Mouse (Mus musculus) limb, embryonic 15.5 days (tissue): Measurements from ENCODE around the gene Hdac10. TPM values are rescaled to one million over a fixed set of nuclear protein-coding genes. Genes with fewer than 3 reads are reported as not detected.

Source experiments
- ATAC-seq: fragments of 200-750 bp; cut with Nextera tagmentation; 2 replicates; pipeline ENCODE4 v1.8.0; 2017; ENCODE audit warnings: low read depth, moderate TSS enrichment; ENCODE audit not compliant: insufficient number of reproducible peaks, low FRiP score, low TSS enrichment
- H3K27ac ChIP-seq: fragments of 300-500 bp; sonication (generic); 2 replicates; pipeline ENCODE4 v1.5.1; 2015; ENCODE audit warnings: moderate library complexity, mild to moderate bottlenecking, inconsistent platforms
- H3K27me3 ChIP-seq: fragments of 300-500 bp; sonication (generic); 2 replicates; pipeline ENCODE4 v1.6.1; 2015; ENCODE audit warnings: inconsistent platforms
- H3K36me3 ChIP-seq: fragments of 300-500 bp; sonication (generic); 2 replicates; pipeline ENCODE4 v1.6.1; 2015; ENCODE audit warnings: inconsistent platforms
- H3K4me1 ChIP-seq: fragments of 300-500 bp; sonication (generic); 2 replicates; pipeline ENCODE4 v1.6.1; 2015; ENCODE audit warnings: inconsistent platforms
- H3K4me2 ChIP-seq: fragments of 300-500 bp; sonication (generic); 2 replicates; pipeline ENCODE4 v1.6.1; 2015; ENCODE audit warnings: mild to moderate bottlenecking, inconsistent platforms
- H3K4me3 ChIP-seq: fragments of 300-500 bp; sonication (generic); 2 replicates; pipeline ENCODE4 v1.5.1; 2015; ENCODE audit warnings: mild to moderate bottlenecking, inconsistent platforms
- H3K9ac ChIP-seq: fragments of 300-500 bp; sonication (generic); 2 replicates; pipeline ENCODE4 v1.6.1; 2015; ENCODE audit warnings: inconsistent platforms
- H3K9me3 ChIP-seq: fragments of 300-500 bp; sonication (generic); 2 replicates; pipeline ENCODE4 v1.6.1; 2016; ENCODE audit warnings: inconsistent platforms
- WGBS: fragments of 180-500 bp; shearing (Covaris S2); methylation state at CpG from one replicate; pipeline ENCODE4 v1.1.7; 2015; 5-methylcytosine and 5-hydroxymethylcytosine counted together
- polyA plus RNA-seq: library from polyadenylated mRNA; unstranded; fragments of >200 nt; fragmentation: Nextera tagmentation; extraction: Ambion mirVana; gene quantifications from 2 replicates; pipeline ENCODE4 v1.2.1, GENCODE M21; 2015

Hdac10 gene
- polyA plus RNA-seq, 1 experiment from 2014 or later: 22.4 TPM

DNA sequence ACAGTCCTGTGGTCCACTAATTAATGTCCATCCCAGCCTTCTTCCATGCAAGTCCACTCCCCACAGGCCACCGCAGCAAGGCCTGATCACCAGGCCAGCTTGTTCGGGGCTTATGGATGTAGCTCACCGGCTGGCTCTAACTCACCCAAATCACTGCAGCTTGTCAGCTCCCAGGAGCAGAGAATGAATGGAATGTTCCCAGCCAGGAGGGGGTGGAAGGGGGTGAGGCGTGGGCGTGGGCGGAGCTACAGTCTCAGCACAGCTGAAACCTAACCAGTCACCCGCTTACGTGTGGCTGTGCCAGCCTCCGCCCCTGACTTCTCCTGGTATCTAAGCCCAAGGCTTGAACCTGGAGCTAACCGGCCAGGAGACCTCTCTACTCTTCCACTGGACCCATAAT lies 40.9 kb upstream of the Hdac10 start:
- H3K9ac ChIP-seq: no peak overlapping the region
- ATAC-seq: peak; percentile 80
- no peaks in the 10 kb centered on the region for H3K9me3 ChIP-seq
- peak overlapping the region; percentile 17 for H3K4me3 ChIP-seq
- H3K27me3 ChIP-seq: no peaks in the 10 kb centered on the region
- peaks cover 52% of the 10 kb centered on the region for H3K4me1 ChIP-seq
- peaks cover 41% of the 10 kb centered on the region for H3K36me3 ChIP-seq
- H3K4me2 ChIP-seq: peak overlapping the region; percentile 40
- peak overlapping the region; percentile 87 for H3K27ac ChIP-seq
- WGBS: 6% methylated on average over 10 of the region's 10 CpGs

DNA sequence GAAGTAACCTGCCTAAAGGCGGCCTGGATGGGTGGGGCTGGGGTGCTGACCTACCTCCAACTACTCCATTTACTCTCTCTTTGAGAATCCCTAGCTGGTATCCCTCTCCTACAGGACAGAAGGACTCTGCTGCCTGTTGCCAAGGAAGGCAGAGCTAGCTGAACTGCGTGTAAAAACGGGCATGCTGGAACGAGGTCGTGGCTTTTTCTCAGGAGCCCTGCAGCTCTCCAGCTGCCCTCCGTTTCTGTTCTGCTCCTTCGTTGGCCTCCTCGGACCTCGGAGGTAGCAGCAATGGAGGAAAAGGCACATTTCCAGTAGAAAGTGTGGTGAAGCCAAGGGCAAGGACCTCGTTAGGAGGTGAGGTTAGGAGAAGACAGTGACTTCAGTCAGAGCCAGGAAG lies 40.4 kb upstream of the Hdac10 start:
- no peak for ATAC-seq
- Histone ChIP-seq H3K9me3 (no peaks in the 10 kb centered on the region), H3K4me2 (peak overlapping the region; percentile 40), H3K9ac (no peak overlapping the region), H3K36me3 (peaks cover 46% of the 10 kb centered on the region), H3K4me1 (peaks cover 47% of the 10 kb centered on the region), H3K4me3 (peak overlapping the region; percentile 17), H3K27me3 (no peaks in the 10 kb centered on the region), H3K27ac (peak overlapping the region; percentile 87)
- 29% methylated on average over 10 of the region's 10 CpGs for WGBS

DNA sequence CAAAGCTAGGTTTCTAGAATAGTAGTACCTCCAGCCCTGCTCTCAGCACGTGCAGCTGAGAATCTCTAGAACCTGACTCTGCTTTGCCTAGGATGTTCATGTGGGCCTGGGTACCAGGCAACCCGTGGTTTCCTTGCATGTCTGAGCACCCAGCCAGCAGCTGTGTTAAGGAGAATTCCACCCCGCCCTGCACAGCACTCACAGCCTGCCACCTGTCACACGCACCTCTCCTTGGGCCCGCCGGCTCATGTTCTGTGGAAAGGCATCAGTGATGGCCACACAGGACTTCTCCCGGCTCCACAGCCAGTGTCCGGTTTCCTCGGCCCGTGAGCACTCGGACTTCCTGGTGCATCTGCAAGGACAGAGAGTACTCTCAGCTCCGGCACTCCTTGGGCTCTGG lies 37.0 kb upstream of the Hdac10 start:
- Histone ChIP-seq H3K4me1 (peaks cover 18% of the 10 kb centered on the region), H3K4me3 (no peak overlapping the region), H3K9me3 (no peaks in the 10 kb centered on the region), H3K4me2 (no peak overlapping the region), H3K27me3 (no peaks in the 10 kb centered on the region), H3K27ac (no peak overlapping the region), H3K36me3 (peaks cover 80% of the 10 kb centered on the region), H3K9ac (no peak overlapping the region)
- 90% methylated on average over 12 of the region's 12 CpGs for WGBS
- ATAC-seq: no peak

DNA sequence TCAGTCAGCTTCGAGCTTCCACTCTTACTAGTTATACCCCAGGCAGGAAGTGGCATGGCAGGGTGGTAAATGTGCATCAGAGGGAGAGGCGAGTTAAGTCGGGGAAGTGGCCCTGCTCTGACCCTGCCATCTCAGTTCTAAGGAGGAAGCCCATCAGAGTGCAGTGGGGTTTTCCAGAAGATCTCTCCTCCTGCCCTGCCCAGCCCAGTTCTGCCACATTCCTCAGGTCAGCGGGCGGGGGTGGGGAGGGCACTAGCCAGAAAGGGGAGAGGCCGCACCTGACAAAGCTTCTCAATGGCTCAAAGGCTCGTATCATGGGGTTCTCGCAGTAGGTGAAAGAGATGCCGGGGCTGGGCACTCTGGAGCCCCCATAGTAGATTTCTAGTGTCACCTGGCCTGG lies 32.9 kb upstream of the Hdac10 start:
- no peak overlapping the region for H3K9ac ChIP-seq
- H3K27ac ChIP-seq: no peak overlapping the region
- 67% methylated on average over 8 of the region's 9 CpGs for WGBS
- no peaks in the 10 kb centered on the region for H3K9me3 ChIP-seq
- ATAC-seq: no peak
- H3K4me1 ChIP-seq: no peaks in the 10 kb centered on the region
- no peaks in the 10 kb centered on the region for H3K27me3 ChIP-seq
- peaks cover 100% of the 10 kb centered on the region for H3K36me3 ChIP-seq
- H3K4me3 ChIP-seq: no peak overlapping the region
- no peak overlapping the region for H3K4me2 ChIP-seq

DNA sequence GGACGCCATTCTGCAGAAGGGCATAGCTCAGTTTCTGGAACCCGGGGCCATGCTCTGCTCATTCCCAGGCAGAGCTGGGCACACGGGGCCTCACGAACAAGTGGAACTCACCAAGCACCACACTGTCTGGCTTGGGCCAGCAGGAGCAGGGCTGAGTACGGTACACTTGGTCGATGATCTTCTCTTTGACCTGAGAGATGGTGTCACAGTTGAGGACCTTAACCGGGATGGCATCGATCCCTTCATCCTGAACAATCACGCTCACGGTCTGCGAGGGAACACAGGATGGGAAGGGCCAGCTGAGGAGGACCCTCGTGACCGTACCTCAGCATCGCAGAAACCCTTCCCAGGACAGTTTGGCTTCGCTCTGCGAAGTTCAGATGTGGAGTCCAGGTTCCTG lies 30.0 kb upstream of the Hdac10 start:
- H3K27me3 ChIP-seq: no peaks in the 10 kb centered on the region
- H3K9ac ChIP-seq: no peak overlapping the region
- H3K27ac ChIP-seq: no peak overlapping the region
- WGBS: 90% methylated on average over 16 of the region's 16 CpGs
- H3K4me2 ChIP-seq: no peak overlapping the region
- ATAC-seq: no peak
- no peaks in the 10 kb centered on the region for H3K9me3 ChIP-seq
- peaks cover 100% of the 10 kb centered on the region for H3K36me3 ChIP-seq
- H3K4me3 ChIP-seq: no peak overlapping the region
- H3K4me1 ChIP-seq: no peaks in the 10 kb centered on the region

DNA sequence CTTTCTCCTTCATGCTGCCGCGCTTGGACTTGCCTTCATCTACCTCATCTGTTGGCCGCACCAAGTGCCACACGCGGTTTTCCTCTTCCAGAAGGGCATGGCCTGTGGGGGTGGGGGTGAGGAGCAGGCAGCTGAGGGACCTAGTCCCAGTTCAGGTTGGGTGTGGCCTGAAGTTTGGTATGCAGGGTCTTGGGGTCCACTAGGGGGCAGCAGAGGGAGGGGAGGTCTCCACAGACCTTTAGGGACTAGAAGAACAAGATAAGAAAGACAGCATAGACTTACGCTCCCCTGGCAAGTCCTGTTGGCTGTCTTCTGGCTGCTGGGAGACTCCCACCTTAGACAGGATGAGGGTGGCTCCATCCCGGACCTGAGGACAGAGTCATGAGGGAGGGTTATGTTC lies 29.5 kb upstream of the Hdac10 start:
- Histone ChIP-seq H3K4me1 (no peaks in the 10 kb centered on the region), H3K9ac (no peak overlapping the region), H3K9me3 (no peaks in the 10 kb centered on the region), H3K4me3 (no peak overlapping the region), H3K36me3 (peaks cover 97% of the 10 kb centered on the region), H3K4me2 (no peak overlapping the region), H3K27me3 (no peaks in the 10 kb centered on the region), H3K27ac (no peak overlapping the region)
- 55% methylated on average over 7 of the region's 7 CpGs for WGBS
- no peak for ATAC-seq

DNA sequence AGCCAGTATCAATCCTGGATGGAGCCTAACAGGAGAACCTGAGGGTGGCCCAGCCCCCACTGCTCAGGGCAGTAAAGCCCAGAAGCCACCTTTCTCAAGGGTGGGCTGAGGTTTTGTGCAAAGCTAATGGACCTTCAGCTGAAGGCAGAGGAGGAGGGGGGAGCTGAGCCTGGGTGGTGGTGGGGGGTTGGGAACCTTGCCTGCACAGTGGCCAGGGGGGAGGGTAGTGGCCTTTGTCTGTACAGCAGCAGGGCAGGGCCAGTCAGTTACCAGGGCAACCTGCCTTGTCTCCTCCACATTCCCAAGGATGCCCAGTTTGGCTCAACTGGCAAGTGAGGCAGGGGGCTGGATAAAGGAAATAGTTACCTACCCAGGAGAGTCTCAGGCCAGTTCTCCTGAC lies 23.8 kb upstream of the Hdac10 start:
- no peak overlapping the region for H3K4me2 ChIP-seq
- no peak overlapping the region for H3K27ac ChIP-seq
- H3K4me3 ChIP-seq: no peak overlapping the region
- H3K9ac ChIP-seq: no peak overlapping the region
- peaks cover 41% of the 10 kb centered on the region for H3K36me3 ChIP-seq
- peaks cover 14% of the 10 kb centered on the region for H3K4me1 ChIP-seq
- ATAC-seq: no peak
- H3K27me3 ChIP-seq: peaks cover 20% of the 10 kb centered on the region
- no peaks in the 10 kb centered on the region for H3K9me3 ChIP-seq

DNA sequence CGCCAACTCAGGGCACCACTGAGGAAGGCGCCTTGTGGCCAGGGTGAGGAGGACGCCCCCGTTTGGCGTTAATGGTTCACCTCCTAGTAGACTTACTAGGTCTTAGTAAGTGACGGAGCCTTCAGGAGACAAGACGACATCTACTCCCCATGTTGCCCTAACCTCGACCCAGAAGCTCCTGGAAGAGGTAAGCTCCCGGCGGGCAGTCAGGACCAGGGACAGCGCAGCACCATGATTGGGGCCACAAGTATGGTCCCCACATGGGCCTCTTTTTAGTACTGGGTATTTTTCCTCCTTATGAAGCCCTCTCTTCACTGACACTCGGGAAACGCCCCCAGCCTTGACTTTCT lies 21.5 kb upstream of the Hdac10 start:
- H3K4me1 ChIP-seq: peaks cover 28% of the 10 kb centered on the region
- H3K4me3 ChIP-seq: peak overlapping the region; percentile 66
- 4% methylated on average over 13 of the region's 13 CpGs for WGBS
- ATAC-seq: no peak
- H3K4me2 ChIP-seq: peak overlapping the region; percentile 97
- no peak overlapping the region for H3K27ac ChIP-seq
- no peak overlapping the region for H3K9ac ChIP-seq
- H3K9me3 ChIP-seq: no peaks in the 10 kb centered on the region
- peaks cover 36% of the 10 kb centered on the region for H3K27me3 ChIP-seq
- H3K36me3 ChIP-seq: peaks cover 18% of the 10 kb centered on the region

DNA sequence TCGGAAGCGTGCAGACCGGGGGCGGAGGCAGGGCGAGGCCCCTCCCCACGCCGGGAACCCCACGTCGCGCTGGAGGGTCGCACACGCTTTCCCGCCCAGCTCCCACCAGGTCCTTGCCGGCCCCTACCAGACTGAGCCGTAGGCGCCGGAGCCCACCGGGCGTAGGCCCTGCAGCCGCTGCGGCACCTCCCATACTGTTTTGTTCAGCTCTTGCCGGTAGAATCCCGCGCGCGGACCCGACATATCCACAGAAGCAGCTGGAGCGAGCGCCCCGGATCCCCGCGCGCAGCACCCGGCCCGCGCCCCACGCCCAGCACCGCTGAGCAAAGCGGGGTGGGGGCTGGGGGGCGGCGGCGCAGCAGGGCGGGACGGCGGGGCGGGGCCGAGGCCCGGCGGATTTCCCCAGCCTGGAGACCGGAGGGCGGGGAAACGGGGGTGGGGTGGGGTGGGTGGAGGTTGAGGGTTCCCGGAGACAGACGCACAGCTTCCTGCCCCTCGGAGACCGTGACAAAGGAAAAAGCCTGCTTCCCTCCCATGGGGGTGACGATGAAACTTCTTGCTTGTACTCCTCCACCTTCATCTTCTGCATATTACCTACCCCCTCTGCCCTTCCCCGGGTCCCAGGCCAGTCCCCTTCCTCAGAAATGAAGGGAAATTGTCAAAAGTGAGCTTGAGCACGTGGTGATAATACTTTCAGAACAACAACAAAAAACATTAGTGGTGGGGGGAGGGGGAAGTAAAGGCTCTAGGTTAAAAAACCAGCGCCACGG lies 21.0 kb upstream of the Hdac10 start, which contains the start of gene Mapk11:
Gene Mapk11 (minus strand): TSS at position 358 of the 770 bp plus-strand sequence.
- peak within 1 kb of the TSS; percentile 66 for H3K4me3 ChIP-seq
- H3K36me3 ChIP-seq: peaks cover 12% of the 10 kb centered on the region
- peak within 1 kb of the TSS; percentile 97 for H3K4me2 ChIP-seq
- under 1% methylated on average over 51 of the region's 61 CpGs for WGBS
- H3K27ac ChIP-seq: 0 out of 2 replicates have a peak within 1 kb of the TSS, but pooled peaks have one; percentile 18
- peaks cover 39% of the 10 kb centered on the region for H3K27me3 ChIP-seq
- peak; percentile 52 for ATAC-seq
- peak within 1 kb of the TSS; percentile 41 for H3K9ac ChIP-seq
- no peaks in the 10 kb centered on the region for H3K9me3 ChIP-seq
- H3K4me1 ChIP-seq: peaks cover 28% of the 10 kb centered on the region

DNA sequence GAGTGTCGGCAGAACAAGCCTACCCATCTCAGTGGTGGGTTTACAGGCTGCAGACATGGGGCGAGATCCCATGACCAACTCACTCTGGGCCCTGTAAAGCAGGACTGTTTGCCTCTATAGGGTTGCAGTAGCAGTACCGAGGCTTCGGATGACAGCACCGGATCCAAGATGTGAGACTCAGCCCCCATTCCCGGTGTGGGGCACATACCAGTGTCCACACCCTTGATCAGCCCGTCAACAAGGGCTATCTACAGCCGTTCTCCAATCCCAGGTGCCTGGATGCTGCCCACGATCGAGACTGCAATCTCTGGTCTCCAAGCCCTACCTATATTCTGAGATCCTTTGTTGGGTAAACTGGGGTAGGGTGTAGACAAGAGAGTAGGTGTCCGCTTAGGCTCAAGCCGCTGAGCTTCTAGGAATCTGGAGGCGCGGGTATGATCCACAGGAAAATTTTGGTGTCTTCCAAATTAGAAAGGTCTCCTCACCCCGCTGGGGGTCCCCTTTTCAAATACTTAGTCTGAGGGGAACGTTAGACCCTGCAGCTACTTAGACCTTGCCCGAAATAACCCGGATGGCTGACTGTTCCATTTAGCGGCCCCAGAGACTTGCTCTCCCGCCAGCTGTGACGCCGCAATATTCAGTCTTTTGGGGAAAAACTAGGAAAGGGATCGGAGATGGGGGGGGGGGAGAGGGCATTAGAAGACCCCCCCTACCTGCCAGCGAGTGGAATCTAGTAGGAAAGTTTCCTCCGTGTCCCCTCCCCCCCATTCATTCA lies 20.2 kb upstream of the Hdac10 start:
- Histone ChIP-seq H3K9ac (peak overlapping the region; percentile 41), H3K9me3 (no peaks in the 10 kb centered on the region), H3K27ac (no peak overlapping the region), H3K4me2 (peak overlapping the region; percentile 97), H3K4me1 (peaks cover 28% of the 10 kb centered on the region), H3K4me3 (peak overlapping the region; percentile 66), H3K27me3 (peaks cover 39% of the 10 kb centered on the region), H3K36me3 (peaks cover 5% of the 10 kb centered on the region)
- 6% methylated on average over 25 of the region's 25 CpGs for WGBS
- no peak for ATAC-seq

DNA sequence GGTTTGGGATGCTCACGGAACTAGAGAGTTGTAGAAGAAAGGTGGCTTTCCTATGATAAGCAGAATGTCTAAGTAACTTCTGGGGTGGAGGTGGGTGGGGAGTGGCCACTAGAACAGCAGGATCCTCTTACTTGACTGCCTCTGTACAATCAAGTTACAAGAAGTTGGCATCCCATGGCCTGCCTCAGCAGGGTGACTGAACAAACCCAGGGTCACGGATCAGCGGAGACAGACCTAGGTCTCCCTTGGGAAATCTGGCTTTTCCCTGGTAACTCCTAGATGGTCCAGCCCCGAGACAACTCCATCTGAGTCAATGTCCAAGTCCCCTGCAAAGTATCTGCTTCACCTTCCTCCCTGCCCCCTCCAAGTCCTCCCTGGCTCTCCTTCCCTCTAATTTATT lies 19.4 kb upstream of the Hdac10 start:
- Histone ChIP-seq H3K9ac (no peak overlapping the region), H3K27me3 (peaks cover 39% of the 10 kb centered on the region), H3K27ac (no peak overlapping the region), H3K4me1 (peaks cover 28% of the 10 kb centered on the region), H3K9me3 (no peaks in the 10 kb centered on the region), H3K4me3 (no peak overlapping the region), H3K4me2 (peak overlapping the region; percentile 55; the same call in 1 of the 2 replicates), H3K36me3 (no peaks in the 10 kb centered on the region)
- WGBS: 51% methylated on average over 4 of the region's 4 CpGs
- ATAC-seq: no peak

DNA sequence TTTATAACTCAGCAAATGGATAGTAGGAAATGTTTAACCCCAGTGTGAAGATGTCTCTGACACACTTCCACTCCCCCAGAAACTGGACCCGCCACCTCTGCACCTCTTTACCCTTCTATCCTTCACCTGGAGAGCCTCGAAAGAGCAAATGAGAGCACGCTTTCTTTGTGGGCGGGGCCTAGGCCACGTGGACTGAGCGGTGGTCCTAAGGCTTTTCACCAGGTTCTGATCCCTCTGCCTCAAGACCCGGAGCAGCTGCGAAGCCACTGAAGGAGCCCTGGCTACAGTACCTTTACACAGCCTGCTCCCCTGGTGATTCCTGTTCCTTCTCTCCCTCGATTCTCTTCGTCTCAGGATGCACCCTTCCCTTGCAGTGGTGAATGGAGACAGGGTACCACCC lies 19.0 kb upstream of the Hdac10 start:
- Histone ChIP-seq H3K4me1 (peaks cover 28% of the 10 kb centered on the region), H3K9me3 (no peaks in the 10 kb centered on the region), H3K9ac (no peak overlapping the region), H3K27me3 (peaks cover 39% of the 10 kb centered on the region), H3K27ac (no peak overlapping the region), H3K4me3 (no peak overlapping the region), H3K36me3 (no peaks in the 10 kb centered on the region), H3K4me2 (peak overlapping the region; percentile 55)
- ATAC-seq: no peak
- 23% methylated on average over 10 of the region's 10 CpGs for WGBS
